Comparison of ENCODE assay signal across 8 mouse cellular contexts in the genomic region with DNA sequence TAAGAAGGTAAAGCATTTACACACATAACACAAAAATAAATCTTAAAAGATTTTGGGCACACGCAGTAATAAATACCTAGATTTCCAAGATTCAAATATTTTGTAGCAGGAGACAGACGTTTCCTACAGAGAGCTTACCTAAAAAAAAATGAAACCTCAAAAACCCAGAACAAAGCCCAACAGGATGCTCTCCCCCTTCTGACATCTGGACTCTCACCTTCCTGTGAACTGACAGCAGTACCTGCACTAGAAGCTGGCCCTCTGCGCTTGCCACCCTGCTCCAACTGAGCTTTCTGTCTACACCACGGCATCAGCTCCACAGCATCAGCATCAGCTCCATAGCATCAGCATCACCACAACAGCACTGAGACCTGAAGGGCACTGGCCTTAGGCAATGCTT.
"Had no signal": no experiment of that assay in that cellular context is flagged by ENCODE, and none has a peak within 500 bp of the region (broad histone marks: within the 10 kb centered on the region; RNA-seq: fewer than 3 reads in every experiment).

No protein-coding gene starts in this region.

- H3K9ac ChIP-seq: intestine, embryonic 15.5 days; limb, embryonic 13.5 days; liver, embryonic 14.5 days; midbrain, embryonic 12.5 days; neural tube, embryonic 12.5 days had no signal

- ATAC-seq: intestine, embryonic 15.5 days had no signal

- H3K9me3 ChIP-seq: intestine, embryonic 15.5 days; neural tube, embryonic 12.5 days had no signal

- DNase-seq: layer of hippocampus, postnatal 36 days; lung, adult 18-20 months had no signal

- H3K4me3 ChIP-seq: intestine, embryonic 15.5 days; limb, embryonic 13.5 days; midbrain, embryonic 12.5 days; myocyte; neural tube, embryonic 12.5 days had no signal

- H3K27ac ChIP-seq: intestine, embryonic 15.5 days; limb, embryonic 13.5 days; liver, embryonic 14.5 days; neural tube, embryonic 12.5 days had no signal

- H3K27me3 ChIP-seq: intestine, embryonic 15.5 days; limb, embryonic 13.5 days; midbrain, embryonic 12.5 days; neural tube, embryonic 12.5 days had no signal

- H3K4me2 ChIP-seq: intestine, embryonic 15.5 days; limb, embryonic 13.5 days; midbrain, embryonic 12.5 days had no signal
